Mouse (Mus musculus) cortical plate, adult 2 months (tissue): ENCODE data around the gene Tmem164.

Experiments
- CTCF ChIP-seq: fragments of 200-500 bp; IDR thresholded peaks from 2 replicates; pipeline ENCODE4 v1.5.1; 2011; ENCODE audit warnings: mild to moderate bottlenecking, control low read depth, low read length; ENCODE audit not compliant: insufficient read depth; ENCODE audit errors: extremely low read depth
- POLR2A ChIP-seq: fragments of 200-500 bp; IDR thresholded peaks from 2 replicates; pipeline ENCODE4 v1.6.1; 2011; ENCODE audit warnings: mild to moderate bottlenecking, low read length, control low read depth; ENCODE audit not compliant: insufficient read depth; ENCODE audit errors: extremely low read depth

DNA sequence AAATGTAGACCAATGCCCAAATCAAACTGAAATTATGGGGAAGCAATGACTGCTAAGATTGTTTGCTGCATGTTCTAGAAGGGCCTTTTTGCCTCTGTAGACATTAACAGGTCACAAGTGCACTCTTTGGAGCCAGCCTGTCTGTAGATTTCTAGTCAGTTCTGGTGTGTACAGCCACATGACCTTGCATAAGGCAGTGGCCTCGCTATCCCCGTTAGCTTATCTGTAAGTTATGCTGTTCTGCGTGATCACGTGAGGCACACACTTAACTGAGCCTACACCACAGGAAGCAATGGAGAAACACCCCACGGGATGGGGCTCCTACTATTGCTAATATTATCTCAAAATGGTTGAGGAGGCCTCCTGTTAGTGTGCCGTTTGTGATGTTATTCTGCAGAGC lies 97.4 kb downstream of the Tmem164 start:
- TF ChIP-seq CTCF (no peak), POLR2A (no peak)
